Mouse (Mus musculus): Measurements from ENCODE around the gene Qsox2. TPM values are rescaled to one million over a fixed set of nuclear protein-coding genes. Genes with fewer than 3 reads are reported as not detected.

Qsox2 gene
- 1 to 10 TPM; 3.1 to 4.0 TPM for total RNA-seq (2021)
- long read RNA-seq, experiment 1, partial matches to known transcripts: 0 of 4 reads
- long read RNA-seq, experiment 1, other reads (novel, unspliced or antisense): 2 of 4 reads
- long read RNA-seq, experiment 2, partial matches to known transcripts: 0 of 3 reads
- long read RNA-seq, experiment 2, other reads (novel, unspliced or antisense): 0 of 3 reads

DNA sequence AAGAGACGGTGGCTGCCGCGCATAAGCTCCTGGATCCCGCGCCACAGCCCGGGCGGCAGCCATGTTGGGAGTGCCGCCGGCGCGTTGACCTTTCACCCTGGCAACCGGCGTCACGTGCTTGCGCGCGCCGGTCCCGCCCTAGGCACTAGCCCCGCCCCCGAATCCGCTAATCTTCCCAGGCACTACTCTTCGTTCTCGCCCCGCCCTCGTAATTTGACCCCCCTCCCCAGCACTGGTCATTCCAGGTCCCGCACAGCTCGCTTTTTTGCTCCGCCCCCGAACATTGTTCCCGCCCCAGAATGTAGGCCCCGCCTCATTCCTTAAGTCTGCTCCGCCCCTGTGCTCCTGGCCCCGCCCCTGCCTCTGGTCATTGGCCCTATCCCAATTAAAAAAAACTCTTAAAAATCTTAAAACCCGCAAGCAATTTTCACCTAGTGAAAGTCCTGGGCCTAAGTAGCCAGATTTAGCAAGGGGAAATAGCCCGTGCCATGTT is at the start of gene Qsox2:
TSS of gene Qsox2 (minus strand) at position 236 of the 493 bp plus-strand sequence.
- peak; percentile 93 for DNase-seq

DNA sequence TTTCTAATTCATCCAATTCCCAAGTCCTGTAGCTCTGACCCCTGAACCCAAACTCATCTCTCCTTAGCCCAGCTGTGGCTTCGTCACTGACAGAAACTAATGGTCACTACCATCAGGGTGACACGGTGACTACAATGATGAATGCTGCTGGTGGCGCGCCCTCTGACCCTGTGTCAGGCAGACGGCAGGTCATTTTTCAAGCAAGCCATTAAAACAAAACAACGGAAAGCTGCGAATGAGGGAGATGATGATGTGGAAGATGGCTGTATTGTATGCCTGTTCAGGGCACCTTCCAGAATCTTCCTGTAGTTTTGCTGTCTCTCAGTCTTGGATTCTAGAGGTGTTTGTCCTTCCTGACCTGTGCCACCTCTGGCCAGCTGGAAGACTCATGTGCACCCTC is 49.1 kb upstream of the Qsox2 start:
- no peak for DNase-seq

DNA sequence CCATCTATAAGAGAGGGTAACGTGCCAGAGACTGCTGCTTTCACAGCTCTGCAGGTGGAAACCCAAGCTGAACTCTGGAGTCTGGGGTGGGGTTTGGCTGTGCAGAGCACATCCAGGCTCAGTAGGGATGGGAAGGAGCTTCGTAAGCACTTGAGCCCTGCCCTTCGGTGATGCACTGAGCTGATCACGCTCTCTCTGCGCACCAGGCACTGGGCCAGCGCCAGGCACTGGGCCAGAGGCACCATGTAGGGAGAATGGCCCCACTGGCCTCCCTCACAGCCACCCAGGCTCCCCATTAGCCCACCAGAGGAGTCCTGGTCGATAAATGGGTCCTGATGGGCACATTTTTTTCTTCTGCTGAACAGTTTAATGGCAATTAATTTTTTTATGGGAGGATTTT is 48.5 kb upstream of the Qsox2 start:
- no peak for DNase-seq

DNA sequence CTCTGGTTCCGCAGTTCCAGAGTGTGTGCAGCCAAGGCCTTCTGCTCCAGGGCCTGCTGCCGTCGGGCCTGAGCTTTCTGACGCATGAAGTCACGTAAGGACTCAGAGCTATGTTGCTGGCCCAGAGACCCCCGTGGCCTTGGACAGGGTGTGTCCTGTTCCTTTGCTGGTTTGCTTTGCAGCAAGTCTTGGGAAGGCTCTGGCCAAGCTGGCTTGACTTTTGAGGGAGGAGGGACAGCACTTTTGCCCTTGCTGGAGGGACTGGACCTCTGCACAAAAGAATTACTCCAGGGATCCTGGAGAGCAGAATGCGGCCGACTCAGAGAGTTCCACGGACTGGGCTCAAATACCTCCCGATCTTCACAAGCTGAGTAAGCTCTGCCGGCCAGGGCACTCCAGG is 43.3 kb upstream of the Qsox2 start:
- DNase-seq: no peak

DNA sequence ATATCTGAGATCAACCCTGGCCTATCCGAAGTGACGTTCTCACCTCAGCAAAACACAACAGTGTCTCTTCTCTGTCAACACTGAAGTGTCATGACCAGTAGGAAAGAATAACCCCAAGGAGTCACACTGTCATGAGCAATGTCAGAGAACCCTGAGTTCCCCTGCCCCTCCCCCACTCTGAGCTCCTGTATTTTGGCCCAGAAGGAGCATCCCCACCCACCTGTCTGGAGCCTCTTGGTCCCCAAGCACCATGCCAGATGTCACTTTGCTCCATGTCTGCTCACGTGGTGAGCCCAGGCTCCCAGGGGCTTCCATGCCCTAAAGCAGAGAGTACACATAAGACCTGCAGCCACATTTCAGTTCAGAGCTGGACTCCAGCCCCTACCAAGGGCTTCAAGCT is 42.4 kb upstream of the Qsox2 start:
- DNase-seq: no peak

DNA sequence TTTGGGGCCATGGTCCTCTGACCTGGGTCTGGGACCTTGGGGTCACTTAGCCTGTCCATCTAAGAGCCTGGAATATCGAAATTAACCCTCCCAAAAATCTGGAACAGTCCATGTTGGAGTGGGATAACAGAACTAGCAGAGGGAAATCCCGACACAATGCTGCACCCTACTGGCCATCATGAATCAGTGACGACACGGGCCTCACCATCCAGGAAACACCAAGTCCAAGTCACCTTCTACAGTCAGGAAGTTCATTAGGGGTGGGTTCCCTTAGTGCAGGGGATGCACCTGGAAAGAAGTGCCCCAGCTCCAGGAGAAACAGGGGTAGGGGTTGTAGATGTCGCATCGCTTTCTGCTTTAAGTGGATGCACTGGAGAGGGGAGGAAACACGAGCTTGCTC is 36.3 kb upstream of the Qsox2 start:
- no peak for DNase-seq

DNA sequence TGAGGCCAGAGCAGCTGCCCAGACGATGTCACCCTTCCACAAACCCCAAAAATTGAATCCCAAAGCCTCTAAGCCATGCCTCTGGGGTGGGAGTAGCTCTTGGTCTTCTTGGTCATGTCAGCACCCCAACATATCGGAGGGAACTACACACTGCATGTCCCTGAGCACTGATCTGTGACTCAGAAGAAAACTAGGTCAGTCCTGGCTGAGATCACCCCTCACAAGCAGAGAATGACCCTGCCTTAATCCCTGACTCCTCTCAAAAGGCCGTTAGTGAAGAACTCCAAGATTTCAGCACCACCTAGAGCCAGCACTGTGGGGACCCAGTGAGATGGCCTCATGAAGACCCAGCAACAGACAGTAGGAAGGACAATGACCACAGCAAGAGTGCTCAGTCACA is 30.9 kb upstream of the Qsox2 start:
- DNase-seq: no peak

DNA sequence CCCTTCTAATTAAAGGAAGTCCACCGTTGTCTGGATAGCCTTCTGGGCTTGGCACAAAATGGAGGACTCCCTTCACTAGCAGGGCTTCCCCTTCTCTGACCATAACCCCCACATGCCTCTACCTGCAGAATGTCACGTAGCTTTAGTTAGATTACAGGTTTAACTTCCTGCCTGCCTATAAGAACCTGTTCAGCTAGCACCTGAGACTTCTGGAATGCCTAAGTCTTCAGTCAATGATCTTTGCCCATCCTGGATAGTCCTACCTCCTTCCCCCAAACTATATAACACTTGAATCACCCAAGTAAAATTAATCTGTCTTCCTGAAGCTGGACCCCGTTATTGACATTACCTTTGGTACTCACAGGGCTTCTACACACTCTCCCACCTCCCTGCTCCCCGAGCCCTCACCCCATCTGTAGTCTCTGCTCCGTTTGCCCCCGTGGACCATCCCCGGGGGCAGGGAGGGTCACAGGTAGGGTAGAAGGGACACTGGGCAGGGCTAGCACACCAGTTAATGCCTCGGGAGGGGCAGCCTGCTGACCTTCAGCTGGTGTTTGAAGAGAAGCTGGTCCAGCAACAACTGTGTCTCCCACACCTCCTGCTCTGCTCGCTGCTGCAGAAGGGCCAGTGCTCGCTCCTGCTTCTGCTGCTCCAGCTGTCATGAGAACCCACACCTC is 28.9 kb upstream of the Qsox2 start:
- DNase-seq: no peak

DNA sequence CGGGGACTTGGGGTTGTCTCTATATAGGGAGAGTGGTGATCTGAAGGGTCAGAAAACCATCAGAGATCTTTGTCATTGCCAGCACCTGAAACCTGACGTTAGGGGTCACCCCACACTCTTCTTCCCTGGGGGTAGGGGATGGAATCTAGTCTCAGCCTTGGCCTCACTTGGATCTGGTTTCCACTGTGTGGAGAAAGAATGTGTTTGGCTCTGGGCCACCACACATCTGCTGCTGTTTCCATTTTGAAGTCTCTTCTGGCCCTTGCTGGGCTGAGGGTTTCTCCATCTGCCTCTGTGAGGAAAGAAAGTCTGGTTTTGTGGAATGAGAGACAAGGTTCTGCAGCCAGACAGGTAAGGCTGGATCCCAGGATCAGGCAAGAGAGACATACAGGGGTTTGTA is 27.8 kb upstream of the Qsox2 start:
- DNase-seq: no peak

DNA sequence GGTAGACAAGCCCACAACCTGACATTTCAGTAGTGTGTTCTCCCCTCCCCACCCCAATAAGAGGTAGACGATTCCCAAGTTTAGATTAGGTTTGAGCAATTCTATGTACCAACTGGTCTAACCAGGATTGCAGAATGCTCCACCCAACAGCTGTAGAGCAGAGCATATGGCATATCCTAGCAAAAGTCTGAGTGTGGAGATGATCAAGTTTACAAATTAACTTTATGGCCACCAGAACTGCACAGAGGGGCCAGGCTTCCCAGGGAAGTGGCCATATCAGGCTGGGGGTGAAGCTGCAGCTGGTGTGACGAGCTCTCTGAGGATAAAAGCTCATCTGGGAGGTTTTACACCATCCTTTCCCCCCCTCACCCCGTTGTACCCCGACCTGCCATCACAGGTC is 27.3 kb upstream of the Qsox2 start:
- DNase-seq: no peak

DNA sequence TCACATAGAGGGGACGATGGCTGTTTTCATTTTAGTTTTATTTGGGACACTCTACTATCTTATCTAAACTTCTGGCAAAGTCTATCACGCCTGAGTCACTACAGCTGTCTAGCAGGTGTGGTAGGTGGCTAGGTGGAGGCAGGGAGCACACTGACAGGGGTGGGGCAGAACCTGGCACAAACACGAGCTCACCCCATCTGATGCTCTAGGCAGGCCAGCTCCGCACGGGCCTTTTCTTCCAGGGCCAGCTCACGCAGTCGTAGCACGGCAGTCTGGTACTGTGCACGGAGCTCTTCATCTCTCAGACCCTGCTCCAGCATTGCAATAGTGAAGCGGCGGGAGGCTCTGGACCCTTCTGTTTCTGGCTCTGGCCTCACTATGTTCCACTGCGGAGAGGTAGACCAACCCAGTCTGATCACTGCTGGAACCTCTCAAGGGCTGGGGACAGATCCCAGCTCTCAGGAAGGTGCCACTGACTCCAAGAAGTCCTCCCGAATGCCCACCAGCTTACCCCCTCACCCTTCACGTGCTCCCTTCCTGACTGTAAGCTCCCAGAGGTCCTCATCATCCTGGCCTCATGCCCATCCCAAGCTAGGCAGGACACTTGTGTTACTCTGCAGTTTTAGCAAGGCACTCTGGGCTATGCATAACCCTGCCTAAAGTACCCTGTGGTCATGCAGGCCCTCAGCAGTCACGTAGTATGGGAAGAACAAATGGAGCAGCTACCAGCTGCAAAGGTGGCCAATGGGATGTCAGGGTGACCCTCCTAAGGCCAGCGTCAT is 20.2 kb upstream of the Qsox2 start:
- DNase-seq: no peak

DNA sequence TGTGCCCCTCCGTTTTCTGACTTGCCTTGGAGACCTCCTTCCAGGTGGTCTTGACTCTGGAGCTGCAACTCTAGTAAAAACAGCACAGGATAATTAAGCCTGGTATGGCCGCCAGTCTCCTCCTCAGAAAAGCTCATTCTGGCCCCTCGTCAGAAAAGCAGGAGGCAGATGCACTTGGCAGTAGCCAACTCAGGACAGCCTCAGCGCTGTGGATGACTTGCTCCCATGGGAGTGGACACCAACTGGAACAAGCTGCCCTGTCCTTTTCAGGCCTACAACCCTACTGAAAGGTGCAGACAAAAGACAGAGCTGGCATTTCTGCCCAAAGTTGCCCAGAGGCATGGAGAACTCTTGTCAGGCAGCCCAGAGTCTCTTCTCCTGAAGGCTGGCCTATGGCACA is 17.5 kb upstream of the Qsox2 start:
- no peak for DNase-seq

DNA sequence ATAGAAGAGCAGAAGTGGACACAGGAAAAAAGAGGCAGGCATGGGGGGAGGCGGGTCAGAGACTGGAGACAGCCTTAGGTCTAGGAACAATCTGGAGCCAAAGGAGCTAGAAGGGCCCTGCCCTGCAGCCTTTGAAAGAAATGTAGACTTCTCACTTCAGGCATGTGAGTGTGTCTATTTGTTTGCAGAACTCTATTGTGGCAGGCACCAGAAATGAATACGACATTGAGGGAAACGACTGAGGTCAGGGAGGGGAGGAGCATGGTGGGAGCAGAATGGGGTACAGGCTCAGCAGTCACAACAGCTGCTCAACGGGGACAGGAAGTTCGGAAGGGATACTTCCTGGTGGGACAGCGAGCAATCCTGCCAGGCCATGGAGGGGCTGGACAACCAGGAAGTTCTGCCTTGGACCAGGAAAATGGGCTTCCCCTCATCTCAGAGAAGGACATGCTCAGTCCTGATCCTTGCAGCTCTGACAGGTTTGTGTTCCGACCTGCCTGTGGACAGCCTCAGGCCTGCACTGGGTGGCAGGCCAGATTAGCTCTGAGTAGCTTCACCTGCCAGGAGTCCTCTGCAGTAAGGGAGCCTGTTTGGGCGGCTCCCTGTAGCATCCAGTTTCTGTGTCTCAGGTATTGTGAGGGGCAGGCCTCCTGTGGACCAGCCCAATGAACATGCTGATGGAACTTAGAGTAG is 15.3 kb upstream of the Qsox2 start:
- DNase-seq: no peak

DNA sequence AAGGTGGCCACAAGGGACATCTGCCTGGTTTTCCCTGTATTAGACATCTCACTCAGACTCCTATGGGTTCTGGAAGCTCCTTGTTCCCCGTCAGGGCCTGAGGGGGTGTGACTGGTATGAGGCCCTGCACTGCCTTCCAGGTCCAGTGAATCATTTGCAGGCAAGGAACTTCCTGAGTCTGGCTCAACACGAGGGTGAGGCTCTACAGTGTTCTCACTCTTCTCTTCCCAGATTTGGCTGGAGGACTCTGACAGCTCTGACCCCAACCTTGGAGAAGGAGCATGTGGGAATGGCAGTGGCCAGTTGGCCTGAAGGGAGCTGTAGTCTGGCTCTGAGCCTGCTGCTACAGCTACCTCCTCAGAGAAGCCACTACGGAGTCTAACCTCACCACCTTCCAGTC is 10.2 kb upstream of the Qsox2 start:
- peak; percentile 20 for DNase-seq

DNA sequence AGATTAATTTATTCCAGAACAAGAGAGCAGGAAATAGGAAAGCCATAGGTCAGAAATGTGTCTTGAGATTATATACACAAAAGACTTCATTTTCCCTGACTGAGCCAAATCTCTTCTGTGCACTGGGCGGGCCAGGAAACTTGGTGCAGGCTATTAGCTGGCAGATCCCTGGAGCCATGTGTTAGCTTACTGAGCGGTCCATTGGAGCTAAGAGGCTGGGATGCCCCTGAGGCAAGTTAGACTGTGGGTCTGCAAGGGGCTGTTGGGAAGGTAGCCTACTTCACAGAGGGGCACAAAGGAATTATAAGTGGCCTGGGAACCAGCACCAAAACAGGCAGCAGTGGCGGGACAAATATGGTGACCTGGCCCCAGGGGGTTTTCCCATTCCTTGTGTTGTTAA is 3.5 kb upstream of the Qsox2 start:
- DNase-seq: no peak

DNA sequence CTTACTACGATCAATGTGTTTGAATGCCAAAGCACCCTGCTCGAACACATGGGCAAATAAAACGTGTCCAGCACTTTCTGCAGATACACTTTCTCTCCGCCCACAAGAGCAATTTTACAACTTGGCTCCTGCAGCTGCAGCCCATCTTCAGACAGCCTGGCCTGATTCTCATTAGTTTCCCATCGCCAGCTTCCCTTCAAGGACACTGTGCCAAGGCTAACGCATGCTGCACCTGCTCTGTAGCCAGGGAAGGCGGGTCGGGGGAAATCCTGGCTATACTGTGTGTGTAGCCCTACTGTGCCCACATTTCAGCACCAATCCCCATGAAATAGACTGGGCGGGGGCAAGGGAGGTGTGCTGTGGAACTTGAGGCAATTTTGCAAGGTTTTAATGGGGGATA is 3.0 kb upstream of the Qsox2 start:
- DNase-seq: no peak

DNA sequence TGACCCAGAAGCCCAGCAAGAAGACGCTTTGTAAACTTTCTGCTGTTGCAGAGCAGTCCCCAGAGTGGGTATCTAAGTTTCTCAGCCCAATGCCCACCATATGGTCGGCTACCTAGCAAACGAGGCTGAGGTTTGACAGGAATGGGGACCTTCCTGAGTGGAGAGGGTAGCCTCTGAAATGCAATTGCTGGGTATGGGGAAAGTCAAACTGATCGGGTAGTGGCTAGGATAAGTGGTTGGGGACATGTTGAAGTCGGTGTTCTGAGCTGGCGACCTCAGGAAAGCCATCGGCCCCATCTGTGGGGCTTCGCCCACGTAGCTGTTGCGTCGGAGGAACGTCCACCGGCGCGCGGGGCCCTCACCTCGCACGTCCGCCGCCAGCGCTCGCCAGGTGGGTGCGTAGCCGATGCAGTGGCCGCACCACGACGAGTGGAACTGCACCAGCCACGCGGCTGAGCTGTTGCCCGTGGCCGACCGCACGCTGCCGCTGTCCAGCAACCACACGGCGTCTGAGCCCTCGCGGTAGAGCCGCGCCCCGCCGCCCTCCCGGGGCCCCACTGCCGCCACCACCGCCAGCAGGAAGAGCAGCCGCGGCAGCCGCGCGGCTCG is 540 bp downstream of the Qsox2 start:
- no peak for DNase-seq

DNA sequence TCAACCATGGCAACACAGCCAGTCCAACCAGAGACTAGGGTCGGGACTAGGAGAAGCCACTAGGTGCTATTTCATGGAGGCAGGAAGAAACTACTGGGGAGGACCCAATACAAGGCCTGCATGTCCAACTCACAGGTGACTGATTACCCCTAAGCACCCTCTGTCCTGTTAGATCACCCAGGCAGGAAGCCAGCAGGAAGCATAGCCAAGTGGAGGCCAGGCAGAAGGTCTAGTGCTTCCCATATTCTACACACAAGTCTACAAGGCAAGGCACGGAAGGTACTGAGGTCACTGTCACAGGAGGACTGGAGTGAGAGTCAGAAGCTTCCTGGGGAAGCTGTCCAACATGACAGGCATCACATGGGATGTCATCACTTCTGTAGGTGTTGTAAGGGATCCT is 2.6 kb downstream of the Qsox2 start:
- no peak for DNase-seq

DNA sequence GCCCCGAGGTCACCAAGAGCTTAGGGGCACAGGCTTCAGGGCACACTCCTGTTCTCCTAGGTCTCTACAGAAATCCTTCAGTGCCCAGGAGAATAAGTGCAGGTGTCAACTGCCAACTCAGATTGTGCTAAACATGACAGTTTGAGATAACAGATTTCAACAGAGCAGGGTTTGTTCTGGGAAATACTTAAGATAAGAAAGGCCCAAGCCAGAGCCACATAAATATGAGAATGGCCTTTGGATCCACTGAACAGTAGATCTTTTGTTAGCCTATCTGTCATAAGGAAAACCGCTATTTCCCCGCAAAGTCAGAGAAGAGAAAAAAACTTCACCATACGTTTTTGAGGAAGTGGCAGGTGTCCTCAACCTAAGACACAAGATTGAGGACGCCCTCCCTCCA is 3.1 kb downstream of the Qsox2 start:
- no peak for DNase-seq

DNA sequence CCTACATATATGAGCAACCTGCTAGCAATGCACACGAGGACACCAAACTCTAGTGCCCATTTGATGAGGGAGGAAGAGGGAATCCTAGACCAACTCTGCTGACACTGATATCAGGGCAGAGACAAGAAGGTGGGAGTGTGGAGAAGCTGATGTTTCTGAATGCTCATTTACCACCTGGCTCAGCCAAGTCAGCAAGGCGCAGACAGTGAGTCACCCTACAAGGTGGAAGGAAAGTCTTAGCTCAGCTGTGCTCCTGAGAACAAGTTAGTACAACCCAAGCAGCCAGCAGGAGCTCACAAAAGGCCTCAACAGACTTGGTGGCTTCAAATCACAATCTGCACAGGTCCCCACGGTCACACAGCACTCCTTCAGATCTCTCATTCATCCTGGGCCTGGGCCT is 6.0 kb downstream of the Qsox2 start:
- DNase-seq: no peak

DNA sequence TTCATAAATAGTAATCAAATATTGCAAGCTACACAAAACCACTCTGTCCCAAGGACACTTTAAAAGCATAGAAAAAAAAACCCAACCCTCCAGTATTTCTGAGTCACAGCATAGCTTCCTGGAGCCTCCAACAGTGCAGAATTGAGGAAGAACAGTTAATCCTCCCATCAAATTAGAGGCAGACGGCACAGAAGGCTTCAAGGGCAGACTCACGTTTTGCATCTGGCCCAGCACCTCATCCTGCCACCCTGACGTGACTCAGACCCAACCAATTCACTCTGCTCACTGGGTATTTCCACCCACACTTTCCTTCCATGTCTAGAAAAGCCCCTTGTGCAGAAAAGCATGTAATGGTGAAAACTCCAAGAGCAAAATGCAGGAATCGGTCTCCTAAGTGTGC is 7.1 kb downstream of the Qsox2 start:
- no peak for DNase-seq

DNA sequence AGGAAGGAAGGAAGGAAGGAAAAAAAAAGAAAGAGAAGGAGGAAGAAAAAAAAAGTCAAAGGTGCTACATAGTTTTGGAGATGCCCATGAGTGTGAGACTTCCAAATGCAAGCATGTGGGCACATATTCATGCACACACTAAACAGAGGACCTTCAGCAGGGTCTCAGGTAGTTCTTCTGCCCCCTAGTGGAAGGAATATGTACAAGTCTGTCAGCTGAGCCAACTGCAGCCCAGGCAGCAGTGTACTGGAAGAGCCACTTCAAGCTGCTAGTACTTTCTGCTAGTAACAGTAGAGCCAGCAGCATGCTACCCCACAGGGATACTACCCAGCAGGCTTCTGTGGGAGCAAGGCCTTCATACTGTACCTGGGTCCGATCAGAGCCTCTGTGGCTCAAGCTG is 9.5 kb downstream of the Qsox2 start:
- no peak for DNase-seq

DNA sequence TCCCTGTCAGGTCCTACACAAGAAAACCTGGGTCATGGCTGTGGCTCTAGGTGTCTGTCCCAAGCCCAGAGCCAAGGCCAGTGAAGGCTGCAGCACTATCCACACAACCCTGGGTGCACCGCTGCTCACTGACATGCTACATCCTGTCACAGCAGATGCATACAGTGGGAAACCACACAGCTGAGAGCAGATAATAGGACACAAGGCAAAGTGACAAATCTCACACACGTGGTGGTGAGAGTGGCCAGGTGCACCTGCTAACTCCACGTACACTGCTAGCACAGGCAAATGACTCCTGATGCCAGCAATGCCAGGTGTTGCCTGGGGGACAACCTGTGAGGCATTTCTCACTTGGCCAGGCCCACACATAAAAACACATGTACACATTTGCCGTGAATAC is 12.1 kb downstream of the Qsox2 start:
- DNase-seq: no peak

All from gastrocnemius, postnatal 25 days (tissue).